Mouse (Mus musculus): ENCODE measurements around the gene Nkd1.

Gene Nkd1

DNA sequence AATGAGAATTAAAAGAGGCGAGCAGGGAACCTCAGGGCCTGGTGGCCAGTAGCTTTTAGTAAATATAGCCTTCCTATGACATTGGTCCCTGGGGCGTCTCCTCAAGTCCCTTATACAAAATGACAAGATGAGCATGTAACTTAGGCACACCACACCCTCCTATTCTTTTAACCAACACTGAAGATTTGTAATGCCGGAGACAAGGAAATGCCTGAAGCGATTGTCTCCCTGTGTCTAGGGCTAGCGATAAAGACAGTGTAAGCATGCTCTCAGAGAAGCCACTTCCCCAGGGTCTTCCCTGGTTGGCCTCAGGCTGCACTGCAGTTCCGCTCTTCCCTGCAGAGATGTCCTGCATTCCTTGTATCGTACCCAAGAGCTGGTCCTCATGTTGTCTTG, 17.8 kb downstream of the Nkd1 start:
- DNase-seq (ENCODE audit: low spot score in 2 of 2), result no peak

DNA sequence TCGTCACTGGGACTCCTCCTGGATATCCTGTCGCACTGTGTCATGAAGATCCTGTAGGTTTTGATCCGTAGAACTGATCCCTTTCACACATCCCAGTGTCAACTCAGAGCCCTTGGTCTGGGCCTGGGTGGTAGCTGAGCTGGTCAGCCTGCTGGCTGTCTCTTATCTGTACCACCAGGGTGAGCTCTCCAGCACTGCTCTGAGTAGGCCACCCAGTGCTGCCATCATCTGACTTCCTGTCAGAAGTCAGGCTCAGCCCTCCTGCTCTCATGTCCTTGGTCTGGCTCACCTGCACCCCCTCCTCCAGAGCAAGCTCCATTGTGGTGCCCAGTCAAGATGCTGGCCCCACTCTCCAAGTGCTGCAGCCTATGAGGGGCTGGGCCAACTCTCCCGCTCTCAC, 18.8 kb downstream of the Nkd1 start:
- DNase-seq (ENCODE audit: low spot score in 2 of 2), result no peak

DNA sequence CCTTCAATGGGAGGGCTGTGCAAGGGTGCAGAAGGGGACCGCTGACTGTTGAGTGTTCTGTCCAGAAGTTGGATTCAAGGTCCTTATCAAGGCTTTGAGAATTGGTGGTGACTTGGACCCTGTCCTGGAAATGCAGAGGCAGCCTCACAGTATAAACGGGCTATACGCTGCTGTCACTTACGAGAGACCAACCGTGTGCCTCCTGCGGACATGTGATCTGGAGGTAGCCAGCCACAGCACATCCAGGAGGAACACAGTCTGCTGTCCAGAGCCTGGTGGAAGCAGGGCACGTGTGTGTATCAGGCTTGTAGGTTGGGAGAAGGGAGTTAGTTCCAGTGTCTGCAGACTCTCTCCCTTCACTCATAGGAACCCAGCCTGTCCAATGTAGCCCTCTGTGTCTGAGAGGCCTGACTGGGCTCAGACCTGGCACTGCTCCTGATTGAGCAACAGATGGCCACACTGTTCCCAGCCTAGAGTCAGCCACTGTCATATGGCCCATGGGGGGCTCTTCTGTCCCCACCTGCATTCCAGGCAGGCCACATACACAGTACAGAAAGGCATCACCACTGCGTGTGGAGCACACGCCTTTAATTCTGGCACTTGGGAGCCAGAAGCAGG, 21.6 kb downstream of the Nkd1 start:
- no peak for DNase-seq (ENCODE audit: low spot score in 2 of 2)

DNA sequence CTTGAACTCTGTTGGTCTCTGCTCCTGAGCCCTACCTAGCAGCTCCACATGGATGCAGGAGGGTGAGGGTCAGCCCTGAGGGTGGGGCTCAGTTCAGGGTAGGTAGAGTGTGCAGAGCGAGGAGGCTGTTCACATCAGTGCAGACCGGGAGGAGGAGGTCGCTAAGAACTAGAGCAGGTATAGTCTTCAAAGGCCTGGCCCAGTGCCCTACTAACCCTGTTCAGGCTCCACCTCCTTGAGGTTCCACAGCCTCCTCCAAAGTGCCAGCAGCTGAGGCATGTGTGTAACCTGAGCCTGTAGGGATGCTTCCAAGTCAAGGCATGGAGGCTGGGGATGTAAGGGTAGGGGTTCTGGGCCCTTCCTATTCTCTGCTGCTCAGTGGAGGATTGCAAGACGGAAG, 23.5 kb downstream of the Nkd1 start:
- DNase-seq (ENCODE audit: low spot score in 2 of 2), result no peak

DNA sequence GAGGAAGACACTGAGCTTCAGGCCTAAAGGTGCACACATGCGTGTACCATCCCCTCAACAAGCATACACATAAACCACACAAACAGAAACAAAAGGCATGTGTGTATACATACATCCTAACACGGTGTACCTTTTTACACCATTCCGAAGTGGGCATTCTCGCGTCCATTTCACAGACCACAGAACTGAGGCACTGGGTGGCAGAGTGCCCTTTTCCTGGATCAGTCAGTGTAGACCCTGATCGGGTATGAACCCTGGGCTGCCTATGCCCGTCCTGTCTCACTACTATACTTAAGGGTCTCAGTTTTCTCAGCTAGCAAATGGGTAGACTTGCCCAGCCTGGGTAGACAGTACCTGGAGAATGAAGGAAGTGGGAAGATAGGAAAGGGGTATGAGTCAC, 24.3 kb downstream of the Nkd1 start:
- no peak for DNase-seq (ENCODE audit: low spot score in 2 of 2)

DNA sequence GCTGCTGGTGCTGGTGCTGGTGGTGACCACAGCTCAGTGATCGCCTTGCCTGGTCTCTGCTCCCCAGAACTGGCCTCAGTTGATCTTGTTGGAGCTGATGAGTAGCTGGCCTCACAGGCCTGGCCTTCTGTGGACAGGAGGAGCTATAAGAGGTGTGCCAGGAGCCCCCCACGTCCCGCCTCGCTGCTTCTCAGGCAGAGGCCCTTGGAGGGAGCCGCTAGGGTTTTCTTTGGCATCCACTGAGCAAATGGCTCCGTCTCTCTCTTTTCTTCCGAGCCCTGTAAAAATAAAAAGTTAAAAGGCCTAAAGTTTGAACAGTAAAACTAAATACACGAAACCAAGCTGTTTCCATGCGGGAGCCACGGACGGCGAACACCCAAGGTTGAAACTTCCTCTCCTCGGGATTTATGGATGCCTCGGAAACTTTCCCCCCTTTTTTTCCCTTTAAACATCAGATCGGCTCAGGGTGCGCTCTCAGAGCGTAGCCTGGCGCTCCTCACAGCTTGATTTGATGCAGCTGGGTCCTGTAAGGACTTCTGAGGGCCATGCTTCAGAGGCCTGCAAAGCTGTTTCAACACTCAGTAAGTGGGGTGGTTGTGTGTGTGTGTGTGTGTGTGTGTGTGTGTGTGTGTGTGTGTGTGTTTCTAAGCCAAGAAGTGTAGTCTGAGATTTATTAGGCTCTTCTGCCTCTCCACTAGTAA, 25.0 kb downstream of the Nkd1 start:
- DNase-seq (ENCODE audit: low spot score in 2 of 2), result no peak

DNA sequence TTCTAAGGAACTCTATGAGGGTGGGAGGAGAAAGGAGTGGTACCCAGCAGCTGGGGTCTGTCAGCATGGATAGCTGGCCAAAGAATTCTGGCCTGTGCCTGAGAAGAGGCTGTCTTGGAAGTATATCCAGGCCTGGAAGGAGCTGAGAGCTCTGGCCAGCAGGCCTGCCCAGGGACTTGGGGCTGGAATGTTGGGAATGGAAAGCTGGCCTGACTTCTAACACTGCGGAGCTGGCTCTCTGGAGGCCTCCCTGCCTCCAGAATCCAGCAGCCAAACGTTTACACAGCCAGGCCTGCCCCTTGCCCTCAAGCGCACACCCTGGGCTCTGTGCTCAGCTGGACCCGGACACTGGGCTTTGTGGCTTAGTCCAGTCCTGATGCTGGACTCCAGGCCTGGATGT, 34.5 kb downstream of the Nkd1 start:
- DNase-seq (ENCODE audit: low spot score in 2 of 2), result peak; percentile 82 to 88

DNA sequence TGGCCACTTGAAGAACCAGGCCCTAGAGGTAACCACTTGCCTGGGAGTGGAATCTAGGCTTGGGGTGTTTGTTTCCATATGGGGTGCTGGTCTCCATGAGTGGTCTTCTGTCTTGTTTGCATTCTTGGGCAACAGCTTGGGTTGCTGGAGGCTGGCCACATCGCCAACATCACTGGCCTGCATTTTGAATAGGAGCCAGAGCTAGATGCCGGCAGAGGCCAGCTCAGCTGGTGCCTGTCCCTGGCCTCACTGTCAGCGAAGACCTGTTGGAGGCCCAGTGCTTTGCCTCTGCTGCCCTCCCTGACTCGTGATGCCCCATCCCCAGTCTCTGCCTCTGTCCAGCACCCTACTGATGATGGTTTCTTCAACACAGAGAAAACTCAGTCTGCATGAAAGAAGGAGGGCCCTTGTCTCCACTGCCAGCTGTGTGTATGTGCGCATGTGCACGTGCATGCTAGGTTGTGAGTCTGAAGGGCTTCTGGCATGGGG, 38.9 kb downstream of the Nkd1 start:
- no peak for DNase-seq (ENCODE audit: low spot score in 2 of 2)

DNA sequence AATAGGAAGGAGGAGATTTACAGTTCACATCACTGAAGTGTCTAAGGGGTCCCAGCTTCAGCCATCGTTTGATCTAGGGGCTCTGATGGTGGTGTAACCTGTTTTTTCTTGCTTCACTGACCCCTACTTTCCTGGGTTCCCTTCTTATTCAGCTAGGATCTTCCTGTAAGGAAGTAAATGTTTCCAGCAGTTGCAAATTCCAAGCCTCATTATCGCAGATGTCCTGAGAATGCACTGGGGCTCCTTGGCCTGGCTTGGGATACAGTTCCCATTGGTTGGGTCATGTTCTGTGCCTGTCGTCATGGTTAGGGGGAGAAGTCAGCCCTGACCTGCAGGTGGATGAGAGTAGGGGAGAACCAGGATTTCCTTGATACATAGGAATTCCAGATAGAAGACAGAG, 40.2 kb downstream of the Nkd1 start:
- DNase-seq (ENCODE audit: low spot score in 2 of 2), result no peak

DNA sequence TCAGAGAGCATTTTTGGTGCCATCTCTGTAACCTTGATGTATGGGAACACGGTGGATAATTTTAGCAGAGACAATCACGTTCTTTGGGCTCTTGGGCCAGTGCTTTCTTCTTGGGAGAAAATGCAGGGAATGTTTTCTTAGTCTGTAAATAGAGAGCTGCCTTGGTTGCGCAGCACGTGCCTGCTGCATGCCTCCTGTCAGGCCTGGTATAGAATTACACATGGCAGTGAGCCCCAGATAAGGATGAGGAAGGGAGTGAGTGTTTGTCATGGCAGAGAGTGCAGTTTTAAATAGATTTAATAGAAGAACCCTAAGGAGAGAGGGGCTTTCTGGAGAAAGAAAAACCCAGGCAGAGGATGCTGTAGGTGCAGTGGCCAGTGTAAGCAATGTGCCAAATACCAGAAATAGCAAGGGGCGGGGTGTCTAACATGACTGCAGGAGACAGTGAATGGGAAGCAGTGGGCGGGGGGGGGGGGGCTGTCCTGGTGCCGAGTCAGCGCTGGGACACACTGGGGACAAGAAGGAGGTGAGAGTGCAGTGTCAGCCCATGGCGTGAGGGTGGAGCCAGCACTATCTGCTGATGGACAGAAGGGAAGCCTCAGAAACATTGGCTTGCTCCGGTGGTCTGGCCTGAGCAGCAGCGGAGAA, 43.2 kb downstream of the Nkd1 start:
- no peak for DNase-seq (ENCODE audit: low spot score in 2 of 2)

DNA sequence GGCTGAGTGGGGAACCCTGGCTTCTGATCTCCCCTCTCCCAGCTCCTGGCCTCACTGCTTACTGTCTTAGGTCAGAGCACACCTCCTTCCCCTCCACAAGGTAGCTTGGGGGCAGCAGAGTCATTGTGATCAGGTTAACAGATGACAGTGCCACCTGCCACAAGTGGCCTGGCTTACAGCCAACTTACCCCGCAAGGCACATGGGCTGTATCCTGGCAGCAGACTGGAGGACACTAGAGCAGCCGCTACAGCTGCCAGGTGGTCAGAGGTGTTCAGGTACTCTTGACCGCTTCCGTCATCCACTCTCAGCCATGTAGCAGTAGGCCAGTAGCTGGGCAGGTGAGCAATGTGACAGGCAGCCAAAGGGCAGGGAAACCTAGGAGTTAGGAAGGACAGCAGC, 45.0 kb downstream of the Nkd1 start:
- DNase-seq (ENCODE audit: low spot score in 2 of 2), result no peak

DNA sequence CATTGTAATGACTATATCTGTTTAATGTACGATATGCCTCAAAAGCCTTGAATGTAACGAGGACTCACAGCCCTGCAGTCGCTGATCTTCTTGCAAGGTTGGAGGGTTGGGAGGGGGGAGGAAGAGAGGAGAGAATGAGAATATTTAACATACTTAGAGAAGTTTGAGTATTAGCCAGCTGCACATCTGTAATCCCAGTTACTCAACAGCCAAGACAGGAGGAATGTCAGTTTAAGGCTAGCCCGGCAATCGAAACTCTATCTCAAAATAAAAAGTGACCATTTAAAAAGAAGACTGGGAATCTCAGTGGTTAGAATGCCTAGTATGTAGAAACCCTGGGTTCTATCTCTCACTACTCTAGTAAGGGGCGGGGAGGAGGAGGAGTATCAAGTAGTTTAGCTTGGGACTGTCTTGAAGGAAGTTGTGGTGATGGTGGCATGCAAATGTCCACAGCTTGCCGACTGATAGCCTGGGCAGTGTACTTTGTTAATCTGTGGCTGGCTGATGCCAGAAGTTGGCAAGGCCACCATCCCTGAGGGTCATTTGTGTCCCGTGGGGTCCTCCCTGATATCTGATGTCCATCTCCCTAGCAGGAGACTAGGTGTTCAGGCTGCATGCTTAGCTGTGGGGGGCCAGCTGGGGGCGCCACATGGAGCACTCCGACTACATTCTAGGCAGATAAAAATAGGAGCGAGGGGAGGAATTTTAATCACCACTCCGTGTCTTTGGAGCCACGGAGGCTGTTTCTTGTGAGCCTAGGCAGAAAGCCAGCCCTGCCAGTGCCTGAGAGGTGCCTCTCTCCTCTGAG, 46.4 kb downstream of the Nkd1 start:
- DNase-seq (ENCODE audit: low spot score in 2 of 2), result no peak

DNA sequence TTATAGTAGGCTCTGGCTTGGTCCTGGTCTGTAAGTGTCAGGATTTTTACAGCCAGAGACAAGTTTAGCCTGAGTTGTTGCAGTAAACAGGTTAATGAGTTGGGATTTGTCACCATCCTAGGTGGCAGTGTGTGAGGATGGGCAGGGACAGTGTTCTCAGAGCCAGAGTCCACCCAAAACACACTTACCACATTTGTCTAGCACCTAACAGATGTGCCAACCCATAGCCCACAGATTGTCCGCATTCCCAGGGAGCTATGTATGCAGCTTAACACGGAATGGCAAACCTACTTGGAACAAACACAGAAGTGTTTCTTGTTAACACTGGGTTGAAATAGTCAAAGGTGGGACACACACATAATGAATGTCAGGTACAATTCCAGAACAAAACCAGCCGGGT, 47.1 kb downstream of the Nkd1 start:
- no peak for DNase-seq (ENCODE audit: low spot score in 2 of 2)

DNA sequence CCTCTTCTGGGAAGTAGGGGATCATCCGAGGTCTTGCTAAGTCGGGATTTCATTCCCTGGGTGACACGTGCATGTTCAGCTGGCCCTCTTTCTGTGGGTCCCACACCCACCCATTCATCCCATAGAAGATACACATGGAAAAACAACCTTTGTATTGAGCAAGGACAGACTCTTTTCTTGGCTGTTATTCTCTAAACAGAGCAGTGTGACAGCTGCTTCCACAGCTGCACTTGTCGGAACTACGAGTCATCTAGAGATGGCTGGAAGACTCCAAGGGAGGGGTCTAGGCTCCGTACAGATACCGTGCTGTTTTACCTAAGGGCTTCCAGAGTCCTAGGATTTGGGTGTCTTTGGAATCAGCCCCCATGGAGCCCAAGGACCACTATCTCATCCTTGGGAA, 48.2 kb downstream of the Nkd1 start:
- no peak for DNase-seq (ENCODE audit: low spot score in 2 of 2)

DNA sequence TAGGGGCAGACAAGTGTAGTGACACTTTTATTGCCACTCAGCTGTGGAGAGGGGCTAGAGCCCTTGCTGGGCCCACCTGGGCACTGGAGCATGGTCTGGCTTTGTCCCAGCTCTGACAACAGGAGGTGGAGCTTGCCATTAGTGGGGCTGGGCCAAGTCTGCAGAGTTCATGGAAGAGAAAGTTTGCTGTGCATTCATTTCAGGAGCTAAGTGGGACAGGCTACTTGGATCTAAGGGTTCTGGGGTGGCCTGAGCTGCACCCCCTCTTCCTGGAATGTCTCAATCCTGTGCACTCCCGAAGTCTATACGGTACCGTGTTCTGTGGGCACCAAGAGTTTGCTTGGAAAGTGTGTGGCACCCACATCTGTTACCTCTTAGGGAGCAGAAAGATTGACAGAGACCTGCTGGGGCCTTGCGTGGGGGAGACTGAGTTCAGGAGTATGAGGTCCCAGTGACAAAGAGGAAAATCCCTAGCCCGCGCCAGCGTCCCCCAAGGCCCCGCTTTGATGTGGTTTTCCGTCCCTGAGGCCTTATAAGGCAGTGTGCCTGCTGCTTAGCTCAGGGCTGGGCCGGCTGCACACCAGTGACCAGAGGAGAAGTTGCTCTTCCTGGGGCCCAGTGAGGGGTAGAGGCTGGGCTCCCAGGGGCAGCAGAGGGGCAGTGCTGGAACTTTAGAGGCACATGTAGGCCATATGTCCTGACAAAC, 49.3 kb downstream of the Nkd1 start:
- DNase-seq (ENCODE audit: low spot score in 2 of 2), result no peak

DNA sequence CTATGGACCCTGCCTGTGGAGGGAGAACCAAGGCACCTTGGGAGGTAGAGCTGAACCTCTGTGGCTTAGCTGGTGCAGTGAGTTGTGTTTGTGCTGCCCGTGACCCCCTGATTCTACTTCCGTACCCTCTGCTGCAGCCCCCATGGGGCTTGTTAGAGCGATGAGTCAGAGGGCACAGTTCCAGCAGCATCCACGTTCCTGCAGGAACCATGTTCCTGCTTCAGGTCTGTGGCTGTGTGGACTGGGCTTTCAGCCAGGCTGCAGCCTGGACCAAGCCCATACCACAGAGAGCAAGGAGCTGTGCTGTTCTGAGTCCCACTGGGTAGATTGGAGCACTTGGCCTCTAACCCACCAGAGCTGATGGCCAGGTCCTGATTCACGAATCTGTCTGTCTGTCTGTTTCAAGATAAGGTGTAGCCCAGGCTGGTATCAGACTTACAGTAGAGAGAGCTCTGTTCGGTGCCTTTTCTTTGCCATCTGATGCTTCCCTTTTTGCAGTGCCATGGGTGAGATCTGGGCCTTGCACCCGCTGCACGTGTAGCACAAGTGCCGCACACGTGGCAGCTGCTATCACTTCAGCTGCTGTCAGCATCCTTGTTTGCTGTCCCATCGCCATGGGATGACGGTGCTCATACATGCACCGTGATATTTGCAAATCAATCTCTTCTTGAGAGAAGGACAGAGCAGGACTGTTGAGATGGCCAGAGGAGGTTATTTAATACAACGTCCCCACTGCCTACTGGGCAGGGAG, 50.5 kb downstream of the Nkd1 start:
- no peak for DNase-seq (ENCODE audit: low spot score in 2 of 2)

DNA sequence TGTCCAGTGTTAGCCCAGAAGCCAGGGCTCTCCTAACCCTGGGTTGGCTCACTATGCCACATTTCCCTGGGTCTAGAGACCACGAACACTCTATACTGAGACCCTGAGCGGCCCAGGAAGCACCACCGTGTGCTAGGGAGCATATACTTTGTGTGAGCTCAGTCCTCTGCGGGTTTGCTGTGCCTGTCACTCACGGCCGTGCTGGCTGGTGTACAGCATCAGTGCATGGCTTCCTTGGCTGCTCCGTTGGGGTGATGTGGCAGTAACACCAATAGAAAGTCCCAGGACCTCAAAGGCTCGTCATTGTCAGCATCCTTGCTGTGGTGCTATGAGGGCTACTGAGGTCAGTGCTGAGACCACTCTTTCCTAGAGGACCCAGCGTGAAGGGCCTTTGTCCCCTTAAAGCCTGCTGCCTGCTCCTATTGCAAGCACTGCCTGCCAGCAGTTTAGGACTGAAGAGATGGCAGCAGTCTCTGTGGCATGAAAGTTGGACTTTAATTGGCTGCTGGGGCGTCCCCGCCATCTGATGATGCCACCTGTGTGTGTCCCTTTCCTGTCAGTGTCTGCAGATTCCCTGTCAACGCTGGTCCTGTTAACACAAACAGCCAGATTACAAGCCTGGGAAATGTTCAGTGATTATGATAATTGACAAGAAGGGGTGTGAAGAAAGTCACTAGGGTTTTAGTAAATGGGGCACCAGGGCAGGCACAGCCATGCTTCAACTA, 51.2 kb downstream of the Nkd1 start:
- DNase-seq (ENCODE audit: low spot score in 2 of 2), result no peak

DNA sequence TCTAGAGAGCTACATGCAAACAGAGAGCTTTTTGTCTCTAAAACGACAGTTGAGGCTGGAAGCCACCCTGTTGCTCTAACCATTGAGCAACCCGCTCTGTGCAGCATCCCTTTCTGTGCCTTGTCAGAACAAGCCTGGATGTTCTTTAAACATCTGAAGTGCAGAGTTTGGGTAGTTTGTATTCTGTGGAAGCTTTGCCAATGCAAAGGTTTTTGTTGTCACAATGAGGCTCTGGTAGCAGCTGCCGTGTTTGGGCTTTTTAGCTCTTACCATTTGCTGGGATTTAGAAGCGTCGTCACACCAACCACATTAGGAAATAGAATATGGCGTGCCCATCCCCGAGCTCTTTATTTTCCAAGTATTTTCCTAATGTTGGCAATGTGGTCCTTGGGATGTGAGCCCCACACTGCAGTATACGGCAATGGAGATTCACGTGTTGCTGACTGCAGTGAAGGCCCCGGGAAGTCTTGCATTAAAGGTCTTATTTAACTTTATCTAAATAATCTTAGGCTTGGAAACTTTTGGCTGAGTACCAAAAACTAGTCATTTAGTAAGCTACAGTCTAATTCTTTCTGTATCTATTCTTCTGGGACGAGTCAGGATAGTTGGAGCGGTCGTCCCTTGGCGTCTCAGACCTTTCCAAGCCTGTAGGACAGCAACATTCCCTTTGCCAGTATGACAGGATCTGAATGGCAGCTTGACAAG, 51.9 kb downstream of the Nkd1 start:
- no peak for DNase-seq (ENCODE audit: low spot score in 2 of 2)

DNA sequence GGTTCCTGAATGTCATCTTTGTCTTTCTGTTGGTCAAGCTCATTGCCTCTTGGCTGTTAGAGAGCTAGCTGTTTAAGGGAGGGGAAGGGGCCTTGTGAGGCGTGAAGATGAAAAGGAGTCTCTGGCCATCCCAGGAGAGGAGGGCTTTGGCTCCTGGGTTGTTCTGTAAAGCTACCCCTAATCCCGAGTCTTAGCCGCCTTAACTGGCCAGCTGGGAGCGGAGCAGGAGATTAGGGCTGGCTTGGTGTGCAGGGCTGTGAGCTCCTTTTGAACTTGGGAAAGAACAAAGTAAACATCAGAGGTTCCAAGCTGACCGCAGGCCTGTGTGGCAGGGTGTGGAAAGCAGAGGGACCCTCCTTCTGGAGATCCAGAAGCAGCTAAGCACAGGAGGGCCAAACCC, 53.8 kb downstream of the Nkd1 start:
- DNase-seq (ENCODE audit: low spot score in 2 of 2), result no peak
